10 mouse cellular contexts compared by ENCODE assay signal in the genomic region with DNA sequence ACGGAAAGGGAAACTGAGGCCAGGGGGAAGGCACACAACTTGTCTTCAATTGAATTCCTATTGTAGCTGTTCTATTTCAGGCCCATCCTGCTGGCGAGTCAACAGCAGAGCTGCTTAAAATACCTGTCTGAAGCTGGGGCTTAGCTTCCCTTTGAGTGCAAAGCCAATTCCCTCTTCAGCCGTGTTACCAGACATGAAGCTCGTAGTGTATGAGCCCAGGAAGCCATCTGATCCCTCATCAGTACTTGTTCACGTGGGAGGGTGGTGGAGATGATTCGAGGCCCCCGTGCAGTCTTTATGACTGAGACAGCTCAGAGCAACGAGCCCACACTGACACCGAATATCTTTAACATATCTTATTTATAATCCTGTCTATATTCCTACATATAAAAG. TPM values are rescaled to one million over a fixed set of nuclear protein-coding genes. Genes with fewer than 3 reads are reported as not detected.
DNase-seq lines count a peak whose midpoint lies in the region; ATAC-seq and TF ChIP-seq lines count a peak whose summit lies in the region.
"Had no signal": no experiment of that assay in that cellular context is flagged by ENCODE, and none has a peak within 500 bp of the region (broad histone marks: within the 10 kb centered on the region; RNA-seq: fewer than 3 reads in every experiment).

No protein-coding gene starts in this region.

- no peak for ATAC-seq in forebrain, embryonic 14.5 days
- ATAC-seq in forebrain, embryonic 12.5 days (ENCODE audit: low FRiP score) = no peak
- no peak; the same call in 1 of the 2 replicates for ATAC-seq in heart, embryonic 15.5 days (replicated peaks; ENCODE audit: insufficient number of reproducible peaks, insufficient read depth, low FRiP score, low read depth)
- ATAC-seq in liver, embryonic 16.5 days (ENCODE audit: low read depth) = no peak
- no peak for ATAC-seq in liver, postnatal 0 days

- no peaks in the 10 kb centered on the region for H3K27me3 ChIP-seq in forebrain, embryonic 14.5 days (replicated peaks; ENCODE audit: control insufficient read depth, insufficient read depth, low read length)
- H3K27me3 ChIP-seq in forebrain, embryonic 12.5 days = no peaks in the 10 kb centered on the region
- no peaks in the 10 kb centered on the region for H3K27me3 ChIP-seq in heart, embryonic 15.5 days
- H3K27me3 ChIP-seq in liver, embryonic 16.5 days (ENCODE audit: control insufficient read depth, insufficient read depth, low read depth, low read length) = no peaks in the 10 kb centered on the region
- no peaks in the 10 kb centered on the region for H3K27me3 ChIP-seq in liver, postnatal 0 days (ENCODE audit: insufficient read depth, low read length)
- H3K27me3 ChIP-seq in myocyte (ENCODE audit: control insufficient read depth, insufficient read depth, insufficient read length) = no peaks in the 10 kb centered on the region
- H3K27me3 ChIP-seq: liver, embryonic 13.5 days had no signal

- DNase-seq in forebrain, embryonic 14.5 days (ENCODE audit: low spot score) = no peak
- DNase-seq in heart, postnatal 10 days = no peak
- DNase-seq in liver, postnatal 0 days = no peak
- DNase-seq in spleen, adult 12 weeks (ENCODE audit: low spot score) = no peak
- DNase-seq: liver, embryonic 13.5 days had no signal

- no peak overlapping the region for H3K4me3 ChIP-seq in forebrain, embryonic 14.5 days (ENCODE audit: low read depth, low read length)
- no peak overlapping the region for H3K4me3 ChIP-seq in forebrain, embryonic 12.5 days (replicated peaks)
- H3K4me3 ChIP-seq in heart, embryonic 15.5 days = no peak overlapping the region
- no peak overlapping the region for H3K4me3 ChIP-seq in liver, embryonic 16.5 days (ENCODE audit: low read depth, low read length)
- H3K4me3 ChIP-seq in liver, postnatal 0 days (ENCODE audit: low read depth, low read length) = no peak overlapping the region
- H3K4me3 ChIP-seq in myocyte = no peak overlapping the region
- H3K4me3 ChIP-seq: liver, embryonic 13.5 days had no signal

- TF ChIP-seq POLR2A in myocyte (IDR thresholded peaks at IDR 0.05; ENCODE audit: insufficient read length, low read depth) = no peak

- no peak overlapping the region for H3K9ac ChIP-seq in forebrain, embryonic 14.5 days (ENCODE audit: low read length)
- no peak overlapping the region for H3K9ac ChIP-seq in forebrain, embryonic 12.5 days
- H3K9ac ChIP-seq in heart, embryonic 15.5 days = no peak overlapping the region
- H3K9ac ChIP-seq in liver, embryonic 16.5 days (ENCODE audit: low read depth, low read length) = no peak overlapping the region
- H3K9ac ChIP-seq in liver, postnatal 0 days (replicated peaks) = no peak overlapping the region
- H3K9ac ChIP-seq: liver, embryonic 13.5 days had no signal

- 0 out of 2 replicates have a peak overlapping the region, but pooled peaks have one; percentile 44 for H3K27ac ChIP-seq in forebrain, embryonic 14.5 days (ENCODE audit: low read depth, low read length)
- no peak overlapping the region for H3K27ac ChIP-seq in forebrain, embryonic 12.5 days
- H3K27ac ChIP-seq in heart, embryonic 15.5 days = peak overlapping the region; percentile 95
- H3K27ac ChIP-seq in liver, embryonic 16.5 days (ENCODE audit: low read length) = 0 out of 2 replicates have a peak overlapping the region, but pooled peaks have one; percentile 12
- H3K27ac ChIP-seq in liver, postnatal 0 days (ENCODE audit: low read depth) = no peak overlapping the region
- H3K27ac ChIP-seq: liver, embryonic 13.5 days had no signal

- no peak overlapping the region for H3K4me2 ChIP-seq in forebrain, embryonic 14.5 days (ENCODE audit: low read length)
- H3K4me2 ChIP-seq in forebrain, embryonic 12.5 days = no peak overlapping the region
- H3K4me2 ChIP-seq in heart, embryonic 15.5 days = no peak overlapping the region
- no peak overlapping the region for H3K4me2 ChIP-seq in liver, embryonic 16.5 days (ENCODE audit: low read depth, low read length)
- no peak overlapping the region for H3K4me2 ChIP-seq in liver, postnatal 0 days (ENCODE audit: low read depth, low read length)
- H3K4me2 ChIP-seq in myocyte (ENCODE audit: low read depth) = peak overlapping the region; percentile 25
- H3K4me2 ChIP-seq: liver, embryonic 13.5 days had no signal

- TF ChIP-seq CTCF in liver, postnatal 0 days (IDR thresholded peaks at IDR 0.05; ENCODE audit: low read depth) = no peak

- no peak overlapping the region for H3ac ChIP-seq in myocyte (ENCODE audit: control insufficient read depth, insufficient read length)

- no peaks in the 10 kb centered on the region for H3K36me3 ChIP-seq in forebrain, embryonic 14.5 days (ENCODE audit: control insufficient read depth, insufficient read depth, low read length)
- no peaks in the 10 kb centered on the region for H3K36me3 ChIP-seq in forebrain, embryonic 12.5 days (replicated peaks)
- no peaks in the 10 kb centered on the region for H3K36me3 ChIP-seq in heart, embryonic 15.5 days
- H3K36me3 ChIP-seq in liver, embryonic 16.5 days (ENCODE audit: control insufficient read depth, insufficient read depth) = no peaks in the 10 kb centered on the region
- no peaks in the 10 kb centered on the region for H3K36me3 ChIP-seq in liver, postnatal 0 days (replicated peaks; ENCODE audit: insufficient read depth, low read length)
- no peaks in the 10 kb centered on the region for H3K36me3 ChIP-seq in myocyte (ENCODE audit: control insufficient read depth, insufficient read depth)
- H3K36me3 ChIP-seq: liver, embryonic 13.5 days had no signal

- no peaks in the 10 kb centered on the region for H3K79me2 ChIP-seq in myocyte (ENCODE audit: control insufficient read depth, insufficient read depth)

- H3K9me3 ChIP-seq in forebrain, embryonic 14.5 days (replicated peaks; ENCODE audit: control insufficient read depth, low read length) = no peaks in the 10 kb centered on the region
- H3K9me3 ChIP-seq in forebrain, embryonic 12.5 days = no peaks in the 10 kb centered on the region
- no peaks in the 10 kb centered on the region for H3K9me3 ChIP-seq in heart, embryonic 15.5 days (replicated peaks)
- H3K9me3 ChIP-seq in liver, embryonic 16.5 days (replicated peaks; ENCODE audit: control insufficient read depth, low read length) = no peaks in the 10 kb centered on the region
- no peaks in the 10 kb centered on the region for H3K9me3 ChIP-seq in liver, postnatal 0 days (ENCODE audit: low read length)
- H3K9me3 ChIP-seq: liver, embryonic 13.5 days had no signal

- TF ChIP-seq EP300 in liver, postnatal 0 days (IDR thresholded peaks at IDR 0.05; ENCODE audit: low read depth) = no peak

- WGBS in forebrain, embryonic 14.5 days = 78% methylated on average over 9 of the region's 9 CpGs
- whole genome bisulfite sequencing in forebrain, embryonic 12.5 days = 84% methylated on average over 9 of the region's 9 CpGs
- WGBS in heart, embryonic 15.5 days = 37% methylated on average over 9 of the region's 9 CpGs
- 55% methylated on average over 9 of the region's 9 CpGs for WGBS in liver, embryonic 16.5 days (ENCODE audit: insufficient replicate concordance)
- 78% methylated on average over 9 of the region's 9 CpGs for WGBS in liver, postnatal 0 days (ENCODE audit: insufficient replicate concordance)

- intact Hi-C loops in heart, postnatal 10 days (cut with DNase I) = loop anchor here (1.0 kb wide), 1 partner anchor 43 kb away; a partner anchor contains a TSS

- peaks cover 3% of the 10 kb centered on the region; the same call in 1 of the 2 replicates for H3K4me1 ChIP-seq in forebrain, embryonic 14.5 days (ENCODE audit: control insufficient read depth, insufficient read depth, low read length)
- peaks cover 6% of the 10 kb centered on the region for H3K4me1 ChIP-seq in forebrain, embryonic 12.5 days
- H3K4me1 ChIP-seq in heart, embryonic 15.5 days (replicated peaks) = peaks cover 49% of the 10 kb centered on the region
- no peaks in the 10 kb centered on the region for H3K4me1 ChIP-seq in liver, embryonic 16.5 days (ENCODE audit: control insufficient read depth, low read depth, low read length)
- H3K4me1 ChIP-seq in liver, postnatal 0 days (ENCODE audit: insufficient read depth) = peaks cover 10% of the 10 kb centered on the region; the same call in 1 of the 2 replicates

TF ChIP-seq in myocyte, 11 proteins besides CTCF, POLR2A, EP300 and RAD21 (continues in another document):
- TF ChIP-seq MYOD1 (IDR thresholded peaks at IDR 0.05; ENCODE audit: control insufficient read depth in 1 of 3, insufficient read length in 2 of 3, low read depth in 2 of 3) (no peak), E2F4 (IDR thresholded peaks at IDR 0.05; ENCODE audit: insufficient read depth) (no peak), TCF3 (IDR thresholded peaks at IDR 0.05; ENCODE audit: insufficient read length, low read depth) (no peak), CEBPB (IDR thresholded peaks at IDR 0.05; ENCODE audit: insufficient read depth, poor library complexity, severe bottlenecking) (no peak)

RNA-seq across cellular contexts. Expression of a gene that starts 43.3 kb away (rescaled TPM):
- 4.7 and 5.8 TPM in 2 replicates for polyA plus RNA-seq in forebrain, embryonic 14.5 days (2014; fragmentation: Nextera tagmentation; extraction: Ambion mirVana)
- polyA plus RNA-seq in forebrain, embryonic 12.5 days (2016; fragmentation: Nextera tagmentation; extraction: Ambion mirVana) = 6.3 and 6.9 TPM in 2 replicates
- 103 and 106 TPM in 2 replicates for polyA plus RNA-seq in heart, embryonic 15.5 days (2015; fragmentation: Nextera tagmentation; extraction: Ambion mirVana)
- total RNA-seq in heart, postnatal 10 days (2021) = 10 to 100 TPM; 51.2 to 51.4 TPM
- 179 and 180 TPM in 2 replicates for polyA plus RNA-seq in liver, embryonic 16.5 days (2015; fragmentation: Nextera tagmentation; extraction: Ambion mirVana)
- 269 and 386 TPM in 2 replicates for polyA plus RNA-seq in liver, postnatal 0 days (2015; fragmentation: Nextera tagmentation; extraction: Ambion mirVana)
- polyA plus RNA-seq in myocyte (2012; fragmentation: generic; extraction: Trizol) = 206 TPM

RNA-seq across cellular contexts. Expression of a gene that starts 52.5 kb away (rescaled TPM):
- 0.41 and 0.47 TPM in 2 replicates for polyA plus RNA-seq in forebrain, embryonic 14.5 days (2014; fragmentation: Nextera tagmentation; extraction: Ambion mirVana)
- not detected in 2 replicates for polyA plus RNA-seq in forebrain, embryonic 12.5 days (2016; fragmentation: Nextera tagmentation; extraction: Ambion mirVana)
- polyA plus RNA-seq in heart, embryonic 15.5 days (2015; fragmentation: Nextera tagmentation; extraction: Ambion mirVana) = 1.9 and 4.6 TPM in 2 replicates
- 1 to 10 TPM; 1.1 to 1.3 TPM for total RNA-seq in heart, postnatal 10 days (2021)
- polyA plus RNA-seq in liver, embryonic 16.5 days (2015; fragmentation: Nextera tagmentation; extraction: Ambion mirVana) = 26.5 and 40.3 TPM in 2 replicates
- polyA plus RNA-seq in liver, postnatal 0 days (2015; fragmentation: Nextera tagmentation; extraction: Ambion mirVana) = 252 and 257 TPM in 2 replicates
- polyA plus RNA-seq in myocyte (2012; fragmentation: generic; extraction: Trizol) = 2.7 TPM

RNA-seq across cellular contexts. Expression of a gene that starts 53.7 kb away (rescaled TPM):
- 36.1 and 44.6 TPM in 2 replicates for polyA plus RNA-seq in forebrain, embryonic 14.5 days (2014; fragmentation: Nextera tagmentation; extraction: Ambion mirVana)
- 20.5 and 20.6 TPM in 2 replicates for polyA plus RNA-seq in forebrain, embryonic 12.5 days (2016; fragmentation: Nextera tagmentation; extraction: Ambion mirVana)
- polyA plus RNA-seq in heart, embryonic 15.5 days (2015; fragmentation: Nextera tagmentation; extraction: Ambion mirVana) = 11.5 and 13.3 TPM in 2 replicates
- 1 to 10 TPM; 1.4 to 1.6 TPM for total RNA-seq in heart, postnatal 10 days (2021)
- polyA plus RNA-seq in liver, embryonic 16.5 days (2015; fragmentation: Nextera tagmentation; extraction: Ambion mirVana) = 0.23 and 0.33 TPM in 2 replicates
- polyA plus RNA-seq in liver, postnatal 0 days (2015; fragmentation: Nextera tagmentation; extraction: Ambion mirVana) = 0.15 and 0.24 TPM in 2 replicates
- polyA plus RNA-seq in myocyte (2012; fragmentation: generic; extraction: Trizol) = 4.1 TPM
- total RNA-seq: hematopoietic stem cell, adult 5-6 weeks had no signal

Comparison
In these comparisons a context has a peak if more than half of its experiments do, and no peak if none do; other contexts are left out.
1. H3K27ac ChIP-seq: peak in forebrain, embryonic 14.5 days (single experiment), heart, embryonic 15.5 days (single experiment) and liver, embryonic 16.5 days (single experiment); none in forebrain, embryonic 12.5 days (single experiment) and liver, postnatal 0 days (single experiment).
2. RNA of a gene that starts 43.3 kb away (polyA plus RNA-seq): 269 to 386 TPM in liver, postnatal 0 days, 206 TPM in myocyte (single experiment), 179 to 180 TPM in liver, embryonic 16.5 days and 103 to 106 TPM in heart, embryonic 15.5 days; 6.3 to 6.9 TPM in forebrain, embryonic 12.5 days and 4.7 to 5.8 TPM in forebrain, embryonic 14.5 days; every median in the first group is over 10 times any median in the second.